Mouse (Mus musculus): ENCODE data around the gene Myt1. TPM values are rescaled to one million over a fixed set of nuclear protein-coding genes. Genes with fewer than 3 reads are reported as not detected.

Myt1 gene
- polyA plus RNA-seq, 1 experiment from 2014 or later = 15.6 TPM

GRCm38 (mm10) chr2:181730051-181730450 lies 33.1 kb upstream of the Myt1 start:
- 83% methylated on average over 3 of the region's 3 CpGs for WGBS
- H3K9ac ChIP-seq (ENCODE audit: low read depth, low read length) = no peak overlapping the region
- H3K27me3 ChIP-seq (ENCODE audit: control insufficient read depth, insufficient read depth, low read depth, low read length) = no peaks in the 10 kb centered on the region
- no peak overlapping the region for H3K27ac ChIP-seq (ENCODE audit: low read length)
- H3K36me3 ChIP-seq (ENCODE audit: control insufficient read depth, insufficient read depth, low read length) = peaks cover 2% of the 10 kb centered on the region; the same call in 1 of the 2 replicates
- no peak overlapping the region for H3K4me2 ChIP-seq (ENCODE audit: low read length)
- ATAC-seq = no peak
- no peaks in the 10 kb centered on the region for H3K9me3 ChIP-seq (replicated peaks; ENCODE audit: control insufficient read depth, low read length, poor library complexity, severe bottlenecking)
- H3K4me3 ChIP-seq (ENCODE audit: low read depth, low read length) = no peak overlapping the region
- peaks cover 3% of the 10 kb centered on the region; the same call in 1 of the 2 replicates for H3K4me1 ChIP-seq (ENCODE audit: control insufficient read depth, insufficient read depth, low read length)

DNA sequence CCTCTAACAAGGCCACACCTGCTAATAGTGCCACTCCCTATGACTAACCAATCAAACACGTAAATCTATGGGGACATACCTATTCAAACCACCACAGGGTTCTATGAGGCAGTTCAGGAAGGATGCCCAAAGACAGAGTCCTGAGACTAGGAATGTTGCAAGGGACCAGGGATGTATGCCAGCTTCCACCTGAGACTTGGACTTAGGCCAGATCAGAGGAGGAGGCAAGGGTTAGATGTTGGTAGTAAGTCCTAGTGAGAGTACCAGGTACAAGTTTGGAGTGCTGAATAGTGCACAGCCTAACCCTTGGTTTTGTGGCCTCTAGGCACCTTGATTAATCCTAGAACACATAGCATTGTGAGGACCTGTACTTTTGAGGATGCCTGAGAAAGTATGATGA lies 10.5 kb upstream of the Myt1 start:
- Histone ChIP-seq H3K27me3 (ENCODE audit: control insufficient read depth, insufficient read depth, low read depth, low read length) (no peaks in the 10 kb centered on the region), H3K4me2 (ENCODE audit: low read length) (no peak overlapping the region), H3K4me3 (ENCODE audit: low read depth, low read length) (no peak overlapping the region), H3K36me3 (ENCODE audit: control insufficient read depth, insufficient read depth, low read length) (no peaks in the 10 kb centered on the region), H3K9ac (ENCODE audit: low read depth, low read length) (no peak overlapping the region), H3K27ac (ENCODE audit: low read length) (no peak overlapping the region), H3K9me3 (replicated peaks; ENCODE audit: control insufficient read depth, low read length, poor library complexity, severe bottlenecking) (no peaks in the 10 kb centered on the region), H3K4me1 (ENCODE audit: control insufficient read depth, insufficient read depth, low read length) (no peaks in the 10 kb centered on the region)
- no peak for ATAC-seq
- WGBS = 92% methylated on average over 1 of the region's 1 CpGs

DNA sequence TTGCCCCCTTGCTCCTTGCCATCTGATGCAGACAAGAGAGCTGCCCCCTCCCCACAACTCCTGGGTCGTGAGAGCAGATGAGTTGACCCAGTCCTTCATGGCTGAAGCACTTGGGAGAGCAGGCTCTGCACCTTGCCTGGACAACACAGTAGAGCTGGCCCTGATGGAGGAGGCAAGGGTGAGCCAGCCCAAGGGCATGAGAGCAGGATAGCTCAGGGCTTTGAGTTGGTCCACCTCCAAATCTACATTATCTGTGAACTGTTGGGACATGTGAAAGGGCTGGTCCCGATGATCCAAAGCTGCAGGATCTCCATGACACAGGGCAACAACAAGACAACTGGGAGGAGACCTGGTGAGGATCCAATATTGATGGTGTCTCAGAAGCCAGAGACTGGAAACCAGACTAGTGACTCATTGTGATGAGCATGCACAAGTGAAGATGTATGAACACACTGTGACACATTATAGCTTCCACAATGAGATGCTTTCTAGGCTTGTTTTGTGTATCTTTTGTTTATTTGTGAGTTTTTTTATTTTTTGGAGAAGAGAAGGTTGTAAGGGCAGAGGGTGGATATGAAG lies 4.9 kb upstream of the Myt1 start:
- Histone ChIP-seq H3K9ac (ENCODE audit: low read depth, low read length) (no peak overlapping the region), H3K4me2 (ENCODE audit: low read length) (no peak overlapping the region), H3K9me3 (replicated peaks; ENCODE audit: control insufficient read depth, low read length, poor library complexity, severe bottlenecking) (no peaks in the 10 kb centered on the region), H3K27me3 (ENCODE audit: control insufficient read depth, insufficient read depth, low read depth, low read length) (no peaks in the 10 kb centered on the region), H3K4me1 (ENCODE audit: control insufficient read depth, insufficient read depth, low read length) (peaks cover 21% of the 10 kb centered on the region), H3K36me3 (ENCODE audit: control insufficient read depth, insufficient read depth, low read length) (no peaks in the 10 kb centered on the region), H3K4me3 (ENCODE audit: low read depth, low read length) (no peak overlapping the region), H3K27ac (ENCODE audit: low read length) (no peak overlapping the region)
- ATAC-seq = no peak
- 69% methylated on average over 2 of the region's 2 CpGs for WGBS

DNA sequence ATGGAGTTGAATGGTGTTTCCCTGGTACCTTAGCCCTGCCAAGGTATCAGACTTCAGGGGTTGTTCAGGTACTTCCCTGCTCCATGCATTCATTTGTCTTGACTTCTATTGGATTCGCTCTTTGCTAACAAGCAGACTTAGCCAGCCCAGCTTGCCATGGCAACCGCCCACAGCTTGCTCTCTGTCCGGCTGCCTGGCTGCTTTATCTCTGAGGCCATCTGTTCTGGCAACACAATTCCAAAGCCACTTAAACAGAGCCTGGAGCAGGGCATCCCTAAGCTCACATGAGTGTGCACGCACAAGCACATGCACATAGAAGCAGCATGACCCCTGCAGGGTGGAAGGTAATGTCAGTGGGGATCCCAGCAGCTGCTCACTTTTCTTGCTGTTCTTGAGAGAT lies 4.1 kb upstream of the Myt1 start:
- H3K9ac ChIP-seq (ENCODE audit: low read depth, low read length) = no peak overlapping the region
- ATAC-seq = no peak
- no peak overlapping the region for H3K4me2 ChIP-seq (ENCODE audit: low read length)
- peak overlapping the region; percentile 58 for H3K27ac ChIP-seq (ENCODE audit: low read length)
- H3K36me3 ChIP-seq (ENCODE audit: control insufficient read depth, insufficient read depth, low read length) = no peaks in the 10 kb centered on the region
- H3K4me1 ChIP-seq (ENCODE audit: control insufficient read depth, insufficient read depth, low read length) = peaks cover 29% of the 10 kb centered on the region
- H3K9me3 ChIP-seq (replicated peaks; ENCODE audit: control insufficient read depth, low read length, poor library complexity, severe bottlenecking) = no peaks in the 10 kb centered on the region
- H3K4me3 ChIP-seq (ENCODE audit: low read depth, low read length) = no peak overlapping the region
- WGBS = 7% methylated on average over 4 of the region's 4 CpGs
- H3K27me3 ChIP-seq (ENCODE audit: control insufficient read depth, insufficient read depth, low read depth, low read length) = no peaks in the 10 kb centered on the region

- Histone ChIP-seq H3K9ac (ENCODE audit: low read depth, low read length) (peak overlapping the region; percentile 42; the same call in 1 of the 2 replicates), H3K27ac (ENCODE audit: low read length) (peak overlapping the region; percentile 77), H3K9me3 (replicated peaks; ENCODE audit: control insufficient read depth, low read length, poor library complexity, severe bottlenecking) (no peaks in the 10 kb centered on the region), H3K36me3 (ENCODE audit: control insufficient read depth, insufficient read depth, low read length) (no peaks in the 10 kb centered on the region), H3K4me3 (ENCODE audit: low read depth, low read length) (peak overlapping the region; percentile 19), H3K4me1 (ENCODE audit: control insufficient read depth, insufficient read depth, low read length) (peaks cover 50% of the 10 kb centered on the region), H3K27me3 (ENCODE audit: control insufficient read depth, insufficient read depth, low read depth, low read length) (no peaks in the 10 kb centered on the region), H3K4me2 (ENCODE audit: low read length) (peak overlapping the region; percentile 48)
- no peak for ATAC-seq
- 3% methylated on average over 14 of the region's 14 CpGs for WGBS
Measured at GRCm38 (mm10) chr2:181763886-181764527, 875 bp downstream of the Myt1 start.

DNA sequence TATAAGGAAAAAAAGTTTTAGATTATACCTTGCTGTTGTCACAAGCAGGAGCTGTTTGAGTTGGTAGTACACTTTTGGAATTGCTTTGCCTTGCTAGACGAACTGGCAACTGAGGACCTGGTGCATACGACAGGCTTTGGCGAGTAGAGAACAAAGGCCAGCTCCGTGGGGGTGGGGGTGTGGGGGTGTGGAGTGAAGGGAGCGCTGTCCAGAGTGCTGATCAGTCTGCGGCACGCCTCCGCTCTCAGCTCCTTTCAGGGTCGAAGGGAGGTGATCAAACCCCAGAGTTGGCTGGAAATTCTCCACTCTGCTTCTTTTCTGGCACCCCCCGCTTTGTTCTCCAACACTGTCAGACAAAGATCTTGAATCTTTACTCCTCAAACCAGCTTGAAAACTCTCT lies 1.5 kb downstream of the Myt1 start:
- peak; percentile 27; the same call in 1 of the 2 replicates for ATAC-seq
- WGBS = 1% methylated on average over 10 of the region's 10 CpGs
- peaks cover 50% of the 10 kb centered on the region for H3K4me1 ChIP-seq (ENCODE audit: control insufficient read depth, insufficient read depth, low read length)

GRCm38 (mm10) chr2:181765251-181765650 lies 2.1 kb downstream of the Myt1 start:
- peak overlapping the region; percentile 48 for H3K4me2 ChIP-seq (ENCODE audit: low read length)
- H3K27me3 ChIP-seq (ENCODE audit: control insufficient read depth, insufficient read depth, low read depth, low read length) = no peaks in the 10 kb centered on the region
- no peaks in the 10 kb centered on the region for H3K36me3 ChIP-seq (ENCODE audit: control insufficient read depth, insufficient read depth, low read length)
- peak overlapping the region; percentile 1; the same call in 1 of the 2 replicates for H3K9ac ChIP-seq (ENCODE audit: low read depth, low read length)
- no peaks in the 10 kb centered on the region for H3K9me3 ChIP-seq (replicated peaks; ENCODE audit: control insufficient read depth, low read length, poor library complexity, severe bottlenecking)
- H3K4me1 ChIP-seq (ENCODE audit: control insufficient read depth, insufficient read depth, low read length) = peaks cover 53% of the 10 kb centered on the region
- 16% methylated on average over 4 of the region's 4 CpGs for WGBS
- ATAC-seq = 0 out of 2 replicates have a peak, but pooled peaks have one; percentile 19
- H3K27ac ChIP-seq (ENCODE audit: low read length) = peak overlapping the region; percentile 77
- no peak overlapping the region for H3K4me3 ChIP-seq (ENCODE audit: low read depth, low read length)

More for the DNA sequence above, 1.5 kb downstream of the Myt1 start:
- H3K27ac ChIP-seq (ENCODE audit: low read length) = peak overlapping the region; percentile 77
- H3K4me3 ChIP-seq (ENCODE audit: low read depth, low read length) = peak overlapping the region; percentile 19; the same call in 1 of the 2 replicates
- H3K4me2 ChIP-seq (ENCODE audit: low read length) = peak overlapping the region; percentile 48
- H3K36me3 ChIP-seq (ENCODE audit: control insufficient read depth, insufficient read depth, low read length) = no peaks in the 10 kb centered on the region
- peak overlapping the region; percentile 1; the same call in 1 of the 2 replicates for H3K9ac ChIP-seq (ENCODE audit: low read depth, low read length)
- H3K9me3 ChIP-seq (replicated peaks; ENCODE audit: control insufficient read depth, low read length, poor library complexity, severe bottlenecking) = no peaks in the 10 kb centered on the region
- no peaks in the 10 kb centered on the region for H3K27me3 ChIP-seq (ENCODE audit: control insufficient read depth, insufficient read depth, low read depth, low read length)

GRCm38 (mm10) chr2:181766672-181767557 lies 3.8 kb downstream of the Myt1 start:
- peaks cover 56% of the 10 kb centered on the region for H3K4me1 ChIP-seq (ENCODE audit: control insufficient read depth, insufficient read depth, low read length)
- peak overlapping the region; percentile 91 for H3K27ac ChIP-seq (ENCODE audit: low read length)
- H3K4me3 ChIP-seq (ENCODE audit: low read depth, low read length) = peak overlapping the region; percentile 53
- no peaks in the 10 kb centered on the region for H3K27me3 ChIP-seq (ENCODE audit: control insufficient read depth, insufficient read depth, low read depth, low read length)
- peak overlapping the region; percentile 72 for H3K4me2 ChIP-seq (ENCODE audit: low read length)
- H3K9me3 ChIP-seq (replicated peaks; ENCODE audit: control insufficient read depth, low read length, poor library complexity, severe bottlenecking) = no peaks in the 10 kb centered on the region
- H3K36me3 ChIP-seq (ENCODE audit: control insufficient read depth, insufficient read depth, low read length) = no peaks in the 10 kb centered on the region
- peak; percentile 51 for ATAC-seq
- 7% methylated on average over 14 of the region's 14 CpGs for WGBS
- H3K9ac ChIP-seq (ENCODE audit: low read depth, low read length) = peak overlapping the region; percentile 69

Data from midbrain, embryonic 16.5 days (tissue).